Mouse (Mus musculus) liver, embryonic 16.5 days (tissue): ENCODE measurements at regions not wholly inside any gene's neighbourhood (a gene's known extent, or its start where the extent isn't known, plus 50 kb on each side); places are given as distances from the start of the nearest gene placed in this dataset.

Experiments used
- ATAC-seq: fragments of 200-750 bp; cut with Nextera tagmentation; 2 replicates; pipeline ENCODE4 v1.8.0; 2017; ENCODE audit warnings: low read depth, mild to moderate bottlenecking, moderate number of reproducible peaks, moderate library complexity
- H3K27ac ChIP-seq: fragments of 300-500 bp; sonication (generic); 2 replicates; pipeline ENCODE4 v1.5.1; 2014; ENCODE audit warnings: mild to moderate bottlenecking, low read length
- H3K27me3 ChIP-seq: fragments of 300-500 bp; sonication (generic); 2 replicates; pipeline ENCODE4 v1.6.1; 2014; ENCODE audit warnings: low read depth, low read length, mixed read lengths; ENCODE audit not compliant: control insufficient read depth, insufficient read depth
- H3K36me3 ChIP-seq: fragments of 300-500 bp; sonication (generic); 2 replicates; pipeline ENCODE4 v1.6.1; 2014; ENCODE audit warnings: mild to moderate bottlenecking; ENCODE audit not compliant: control insufficient read depth, insufficient read depth
- H3K4me1 ChIP-seq: fragments of 300-500 bp; sonication (generic); 2 replicates; pipeline ENCODE4 v1.6.1; 2014; ENCODE audit warnings: low read depth, low read length, mixed read lengths; ENCODE audit not compliant: control insufficient read depth
- H3K4me2 ChIP-seq: fragments of 300-500 bp; sonication (generic); 2 replicates; pipeline ENCODE4 v1.6.1; 2014; ENCODE audit warnings: low read depth, low read length, mixed read lengths
- H3K4me3 ChIP-seq: fragments of 300-500 bp; sonication (generic); 2 replicates; pipeline ENCODE4 v1.5.1; 2014; ENCODE audit warnings: low read depth, mild to moderate bottlenecking, low read length
- H3K9ac ChIP-seq: fragments of 300-500 bp; sonication (generic); 2 replicates; pipeline ENCODE4 v1.6.1; 2014; ENCODE audit warnings: low read depth, low read length
- H3K9me3 ChIP-seq: fragments of 300-500 bp; sonication (generic); replicated peaks from 2 replicates; pipeline ENCODE4 v1.6.1; 2016; ENCODE audit warnings: low read length; ENCODE audit not compliant: control insufficient read depth
- WGBS: fragments of 180-500 bp; shearing (Covaris S2); extraction: QIAGEN DNeasy Blood & Tissue Kit; methylation state at CpG from one replicate; pipeline ENCODE4 v1.1.7; 2014; ENCODE audit not compliant: insufficient replicate concordance; 5-methylcytosine and 5-hydroxymethylcytosine counted together

DNA sequence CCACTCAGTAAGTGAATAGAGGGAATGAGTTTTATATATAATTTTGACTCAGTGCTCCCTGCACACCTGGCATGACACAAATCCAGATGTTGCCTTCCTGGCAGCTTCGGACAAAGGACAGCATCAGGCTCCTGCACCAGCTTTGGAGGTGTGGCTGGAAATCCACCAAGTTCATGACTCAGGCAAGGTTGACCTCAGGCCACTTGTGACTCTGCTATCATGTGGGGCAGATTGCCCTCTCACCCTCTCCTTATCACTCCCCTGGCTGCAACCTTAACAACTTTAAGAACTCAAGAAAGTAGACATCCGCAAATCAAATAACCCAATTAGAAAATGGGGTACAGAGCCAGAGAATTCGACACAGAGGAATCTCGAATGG lies 97.7 kb upstream of the Armc2 start:
- no peaks in the 10 kb centered on the region for H3K4me1 ChIP-seq
- no peaks in the 10 kb centered on the region for H3K36me3 ChIP-seq
- no peaks in the 10 kb centered on the region for H3K9me3 ChIP-seq
- no peak overlapping the region for H3K9ac ChIP-seq
- no peaks in the 10 kb centered on the region for H3K27me3 ChIP-seq
- no peak overlapping the region for H3K27ac ChIP-seq
- no peak for ATAC-seq
- no peak overlapping the region for H3K4me2 ChIP-seq
- WGBS, result 54% methylated on average over 4 of the region's 4 CpGs
- no peak overlapping the region for H3K4me3 ChIP-seq

DNA sequence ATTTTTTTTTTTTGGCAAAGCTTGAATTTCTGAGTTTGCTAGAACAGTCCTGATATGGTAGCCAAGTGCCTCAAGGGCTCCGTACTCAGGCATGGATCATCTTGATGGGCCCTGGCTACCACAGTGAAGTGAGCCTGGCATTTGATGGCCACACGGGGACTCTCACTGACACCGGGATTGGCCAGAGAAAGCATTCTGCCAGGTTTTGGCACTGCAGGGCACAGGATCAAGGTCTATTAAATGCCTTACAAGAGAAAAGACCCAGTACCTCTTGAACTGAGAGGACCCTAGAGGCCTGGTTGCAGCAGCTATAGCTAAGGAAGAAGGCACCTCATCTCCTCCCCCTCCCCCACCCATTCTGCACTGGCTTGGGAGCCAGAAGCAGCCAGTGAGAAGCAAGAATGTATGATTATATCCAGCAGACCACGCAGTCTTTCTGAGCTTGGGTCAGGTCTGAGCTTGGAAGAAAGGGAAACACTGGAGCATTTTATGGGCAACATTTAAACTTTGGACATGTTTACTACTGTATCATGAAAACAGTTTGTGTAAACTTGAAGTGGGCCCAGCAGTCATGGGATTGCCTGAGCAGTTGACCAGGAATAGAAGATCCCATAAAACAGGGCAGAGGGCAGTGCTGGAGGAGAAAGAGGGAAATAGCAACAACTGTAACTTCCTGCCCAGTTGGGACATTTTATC lies 97.1 kb upstream of the Armc2 start:
- Histone ChIP-seq H3K4me2 (no peak overlapping the region), H3K4me3 (no peak overlapping the region), H3K27me3 (no peaks in the 10 kb centered on the region), H3K4me1 (no peaks in the 10 kb centered on the region), H3K27ac (no peak overlapping the region), H3K9ac (no peak overlapping the region), H3K9me3 (no peaks in the 10 kb centered on the region), H3K36me3 (no peaks in the 10 kb centered on the region)
- ATAC-seq, result no peak
- WGBS, result 65% methylated on average over 4 of the region's 4 CpGs

DNA sequence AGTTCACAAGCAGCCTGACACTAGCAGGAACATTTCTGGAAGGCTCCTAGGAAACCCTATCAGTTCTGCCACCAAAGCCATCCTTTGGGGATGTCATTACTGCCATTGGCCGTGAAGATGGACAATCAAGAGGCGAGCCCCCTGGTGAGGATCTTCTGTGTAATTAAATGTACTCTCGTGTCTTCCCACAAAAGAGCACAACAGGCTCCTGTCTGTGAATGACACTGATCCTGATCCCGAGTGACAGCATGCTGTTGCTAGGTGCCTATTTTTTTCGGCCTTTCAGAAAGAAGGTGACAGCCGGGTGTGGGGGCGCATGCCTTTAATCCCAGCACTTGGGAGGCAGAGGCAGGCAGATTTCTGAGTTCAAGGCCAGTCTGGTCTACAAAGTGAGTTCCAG lies 92.5 kb upstream of the Armc2 start:
- no peak overlapping the region for H3K9ac ChIP-seq
- H3K36me3 ChIP-seq, result no peaks in the 10 kb centered on the region
- H3K4me3 ChIP-seq, result no peak overlapping the region
- H3K27me3 ChIP-seq, result no peaks in the 10 kb centered on the region
- no peaks in the 10 kb centered on the region for H3K4me1 ChIP-seq
- H3K27ac ChIP-seq, result no peak overlapping the region
- 73% methylated on average over 7 of the region's 7 CpGs for WGBS
- no peak for ATAC-seq
- no peak overlapping the region for H3K4me2 ChIP-seq
- no peaks in the 10 kb centered on the region for H3K9me3 ChIP-seq

DNA sequence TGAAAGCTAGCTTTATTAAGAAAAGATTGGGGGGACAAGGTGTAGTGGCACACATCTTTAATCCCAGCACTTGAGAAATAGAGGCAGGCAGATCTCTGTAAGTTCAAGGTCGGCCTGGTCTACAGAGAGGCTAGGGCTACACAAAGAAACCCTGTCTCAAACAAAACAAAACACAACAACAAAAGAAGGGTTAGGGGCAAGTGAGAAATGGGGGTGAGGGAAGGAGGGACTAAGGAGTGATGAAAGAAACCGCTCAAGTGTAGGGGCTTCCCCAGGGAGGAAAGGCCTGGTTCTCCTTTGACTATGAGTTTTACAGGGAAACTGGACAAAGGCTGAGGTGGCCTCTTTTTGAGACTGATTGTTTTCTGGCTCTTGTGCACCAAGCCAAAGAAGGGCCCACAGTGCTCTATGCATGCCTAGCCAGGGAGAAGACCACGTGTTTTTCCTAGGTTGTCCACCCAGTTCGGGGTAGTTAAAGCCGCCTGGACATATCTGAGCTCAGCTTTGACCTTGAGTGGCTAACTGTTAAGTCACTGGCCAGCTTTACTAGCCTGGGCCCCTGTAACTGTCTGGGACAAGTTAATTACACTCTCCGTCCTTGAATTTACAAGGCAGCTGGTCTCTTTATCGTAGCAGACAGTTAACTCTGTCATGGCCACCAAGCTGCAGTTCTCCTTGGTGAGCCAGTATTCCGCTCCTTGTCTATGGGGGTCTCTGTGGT lies 90.2 kb upstream of the Armc2 start:
- Histone ChIP-seq H3K4me2 (no peak overlapping the region), H3K27ac (no peak overlapping the region), H3K9ac (no peak overlapping the region), H3K36me3 (no peaks in the 10 kb centered on the region), H3K9me3 (no peaks in the 10 kb centered on the region), H3K4me1 (no peaks in the 10 kb centered on the region), H3K27me3 (no peaks in the 10 kb centered on the region), H3K4me3 (no peak overlapping the region)
- ATAC-seq, result no peak
- WGBS, result 63% methylated on average over 8 of the region's 8 CpGs

DNA sequence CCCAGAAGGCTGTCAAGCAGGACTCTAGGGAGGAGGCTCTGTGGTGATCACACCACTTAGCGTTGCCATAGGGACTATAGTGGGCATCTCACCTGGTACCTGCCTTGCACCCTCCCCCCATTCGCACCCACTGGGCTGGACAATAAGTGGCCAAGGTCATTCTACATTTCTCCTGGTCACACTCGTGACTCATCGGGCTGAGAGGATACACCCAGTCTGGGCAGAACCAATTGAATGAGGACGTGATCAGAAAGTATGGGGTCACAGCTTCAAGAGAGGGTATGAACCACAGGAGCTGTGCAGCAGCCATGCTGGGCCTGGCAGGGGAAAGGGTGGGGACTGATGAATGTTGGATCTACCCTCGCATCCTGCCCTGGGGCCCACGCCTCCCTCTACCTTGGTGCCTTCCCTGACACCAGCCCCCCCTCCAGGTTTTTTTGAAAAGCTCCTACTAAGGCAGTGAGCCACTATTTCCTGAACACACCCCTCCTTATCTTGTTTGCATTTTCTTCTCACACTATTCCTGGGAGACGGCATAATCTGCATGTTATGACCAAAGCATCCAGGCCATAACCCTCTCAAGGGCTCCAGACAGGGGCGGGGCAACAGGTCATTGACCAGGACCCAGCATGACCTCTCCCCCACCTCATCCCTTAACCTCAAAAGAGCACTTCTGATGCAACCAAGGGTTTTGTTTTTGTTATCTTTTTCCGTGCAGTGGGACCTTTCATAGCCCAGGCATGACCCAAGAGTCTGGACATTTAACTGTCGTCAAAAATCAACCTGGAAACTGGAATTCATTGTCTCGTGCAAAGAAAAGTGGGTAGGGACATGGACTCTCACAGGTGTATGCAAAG lies 89.4 kb upstream of the Armc2 start:
- H3K36me3 ChIP-seq, result no peaks in the 10 kb centered on the region
- no peak overlapping the region for H3K27ac ChIP-seq
- no peaks in the 10 kb centered on the region for H3K4me1 ChIP-seq
- H3K27me3 ChIP-seq, result no peaks in the 10 kb centered on the region
- WGBS, result 55% methylated on average over 12 of the region's 12 CpGs
- no peak for ATAC-seq
- no peak overlapping the region for H3K4me3 ChIP-seq
- no peak overlapping the region for H3K4me2 ChIP-seq
- no peak overlapping the region for H3K9ac ChIP-seq
- no peaks in the 10 kb centered on the region for H3K9me3 ChIP-seq

DNA sequence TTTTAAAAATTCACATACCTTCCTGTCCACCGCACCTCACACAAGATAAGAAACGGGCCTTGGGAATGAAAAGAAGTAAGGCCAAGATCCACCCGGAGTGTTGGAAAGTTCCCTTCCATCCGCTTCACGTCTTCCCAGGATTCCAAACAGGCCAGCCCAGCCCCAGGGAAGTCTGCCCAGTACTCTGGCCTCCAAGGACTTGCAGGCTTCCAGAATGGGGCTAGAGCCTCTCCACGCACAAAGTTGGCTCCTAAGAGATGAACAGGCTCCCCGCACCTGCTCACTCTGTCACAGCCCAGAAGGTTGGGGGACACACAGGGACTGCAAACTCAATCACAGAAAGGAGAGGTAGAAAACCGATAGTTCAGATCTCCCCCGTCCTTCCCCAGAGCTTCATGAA lies 88.4 kb upstream of the Armc2 start:
- Histone ChIP-seq H3K9ac (no peak overlapping the region), H3K27ac (no peak overlapping the region), H3K27me3 (no peaks in the 10 kb centered on the region), H3K4me2 (no peak overlapping the region), H3K4me3 (no peak overlapping the region), H3K36me3 (no peaks in the 10 kb centered on the region), H3K4me1 (no peaks in the 10 kb centered on the region), H3K9me3 (no peaks in the 10 kb centered on the region)
- WGBS, result 74% methylated on average over 9 of the region's 9 CpGs
- no peak for ATAC-seq

DNA sequence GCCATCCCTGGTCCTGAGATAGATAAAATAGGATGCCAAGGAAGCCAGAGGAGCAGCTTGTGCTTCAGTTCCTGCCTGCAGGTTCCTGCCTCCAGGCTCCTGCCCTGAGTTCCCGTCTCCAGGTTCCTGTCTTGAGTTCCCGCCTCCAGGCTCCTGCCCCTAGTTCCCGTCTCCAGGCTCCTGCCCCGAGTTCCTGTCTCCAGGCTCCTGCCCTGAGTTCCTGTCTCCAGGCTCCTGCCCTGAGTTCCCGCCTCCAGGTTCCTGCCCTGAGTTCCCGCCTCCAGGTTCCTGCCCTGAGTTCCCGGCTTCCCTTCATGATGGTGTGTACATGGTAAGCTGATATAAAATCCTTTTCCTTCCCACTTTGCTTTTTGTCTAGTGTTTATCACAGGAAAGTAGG lies 86.8 kb upstream of the Armc2 start:
- WGBS, result 81% methylated on average over 7 of the region's 7 CpGs

DNA sequence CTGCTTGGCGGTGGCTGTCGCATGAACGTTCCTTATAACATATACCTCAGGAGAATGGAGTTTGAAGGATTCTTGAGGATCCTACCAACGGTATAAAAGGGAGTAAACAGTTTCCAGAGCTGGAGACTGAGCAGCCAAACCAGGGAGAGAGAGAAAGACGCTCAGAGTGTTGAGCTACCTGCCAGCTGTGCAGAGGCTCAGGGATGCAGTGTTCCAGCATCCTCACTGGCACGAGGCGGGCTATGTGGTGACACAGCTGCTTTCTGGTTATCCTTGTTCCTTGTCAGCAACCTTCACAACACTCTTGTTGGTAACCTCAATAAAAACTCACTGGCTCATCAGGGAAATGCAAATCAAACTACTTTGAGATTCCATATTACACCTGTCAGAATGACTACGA lies 84.1 kb upstream of the Armc2 start:
- Histone ChIP-seq H3K9ac (no peak overlapping the region), H3K27me3 (no peaks in the 10 kb centered on the region), H3K36me3 (no peaks in the 10 kb centered on the region), H3K4me3 (no peak overlapping the region), H3K27ac (no peak overlapping the region), H3K9me3 (no peaks in the 10 kb centered on the region), H3K4me1 (no peaks in the 10 kb centered on the region), H3K4me2 (no peak overlapping the region)
- no peak for ATAC-seq
- 73% methylated on average over 8 of the region's 8 CpGs for WGBS

More for the DNA sequence above, 86.8 kb upstream of the Armc2 start:
- no peak overlapping the region for H3K9ac ChIP-seq
- H3K4me1 ChIP-seq, result no peaks in the 10 kb centered on the region
- no peak overlapping the region for H3K4me2 ChIP-seq
- H3K36me3 ChIP-seq, result no peaks in the 10 kb centered on the region
- no peak for ATAC-seq
- H3K4me3 ChIP-seq, result no peak overlapping the region
- no peak overlapping the region for H3K27ac ChIP-seq
- no peaks in the 10 kb centered on the region for H3K27me3 ChIP-seq
- H3K9me3 ChIP-seq, result no peaks in the 10 kb centered on the region

DNA sequence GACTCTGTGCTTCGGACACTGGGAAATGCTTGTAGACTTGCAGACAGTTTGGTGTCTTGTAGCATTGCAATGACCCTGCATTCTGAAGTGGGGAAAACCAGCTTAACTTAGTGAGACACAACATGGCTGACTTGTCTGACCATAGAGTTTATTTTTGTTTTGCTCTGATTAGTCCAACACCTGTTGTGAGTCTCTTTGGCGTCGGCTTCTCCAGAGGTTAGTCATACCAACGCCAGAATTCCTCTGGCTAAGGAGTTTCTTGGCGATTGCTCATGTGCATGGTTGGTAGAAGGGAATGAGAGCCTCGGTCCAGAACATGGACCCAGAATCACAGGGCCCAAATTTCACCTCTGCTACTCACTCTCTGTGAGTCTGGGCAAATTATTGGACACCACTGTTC lies 82.9 kb upstream of the Armc2 start:
- Histone ChIP-seq H3K4me2 (no peak overlapping the region), H3K9me3 (no peaks in the 10 kb centered on the region), H3K27ac (no peak overlapping the region), H3K36me3 (no peaks in the 10 kb centered on the region), H3K9ac (no peak overlapping the region), H3K4me3 (no peak overlapping the region), H3K27me3 (no peaks in the 10 kb centered on the region), H3K4me1 (no peaks in the 10 kb centered on the region)
- 68% methylated on average over 6 of the region's 6 CpGs for whole genome bisulfite sequencing
- ATAC-seq, result no peak
